24 mouse cellular contexts compared by ENCODE assay signal in the genomic region with DNA sequence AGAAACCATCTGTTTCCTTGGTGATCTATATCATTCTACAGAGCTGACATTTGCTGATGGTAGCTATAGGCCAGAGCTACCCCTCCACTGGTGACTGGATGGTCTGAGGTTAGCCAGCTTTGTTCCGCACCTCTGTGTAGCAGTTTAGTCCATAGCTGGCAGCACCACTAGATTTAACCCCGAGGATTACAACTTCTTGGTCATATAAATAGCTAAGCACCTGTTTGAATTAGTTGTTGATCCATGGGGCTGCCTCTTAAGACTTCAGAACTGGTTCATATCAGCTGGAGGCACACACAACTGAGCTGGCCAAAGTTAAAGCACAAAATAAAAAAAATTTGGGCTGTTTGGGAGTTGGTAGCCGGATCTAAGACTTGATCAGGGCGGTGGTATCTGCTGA. TPM values are rescaled to one million over a fixed set of nuclear protein-coding genes. Genes with fewer than 3 reads are reported as not detected.
A peak's percentile ranks its signal among the peaks of the same experiment; 100 is the strongest.
DNase-seq lines count a peak whose midpoint lies in the region; ATAC-seq and TF ChIP-seq lines count a peak whose summit lies in the region.
"Had no signal": no experiment of that assay in that cellular context is flagged by ENCODE, and none has a peak within 500 bp of the region (broad histone marks: within the 10 kb centered on the region; RNA-seq: fewer than 3 reads in every experiment).

No protein-coding gene starts in this region.

- H3K36me3 ChIP-seq in heart, adult 2 months (ENCODE audit: control insufficient read depth, insufficient read depth, low read length) = no peaks in the 10 kb centered on the region; the same call in 1 of the 2 replicates
- no peaks in the 10 kb centered on the region for H3K36me3 ChIP-seq in heart, postnatal 0 days (replicated peaks; ENCODE audit: control insufficient read depth, insufficient read depth, low read length)
- H3K36me3 ChIP-seq: embryonic facial prominence, embryonic 13.5 days; hindbrain, embryonic 13.5 days; limb, embryonic 10.5 days; liver, embryonic 15.5 days; midbrain, embryonic 12.5 days had no signal

- intact Hi-C loops in heart, adult 2 months (cut with DNase I) = no loop called here
- intact Hi-C loops in heart, postnatal 36 days (cut with DNase I) = no loop called here

- H3K9ac ChIP-seq in heart, adult 2 months (ENCODE audit: low read depth, low read length) = no peak overlapping the region
- no peak overlapping the region for H3K9ac ChIP-seq in heart, postnatal 0 days (replicated peaks; ENCODE audit: low read depth, low read length)
- H3K9ac ChIP-seq: embryonic facial prominence, embryonic 13.5 days; forebrain, embryonic 13.5 days; hindbrain, embryonic 13.5 days; liver, embryonic 15.5 days; midbrain, embryonic 12.5 days had no signal

- no peak for TF ChIP-seq EP300 in heart, adult 2 months (IDR thresholded peaks at IDR 0.05; ENCODE audit: insufficient read depth, low read depth, low read length)
- TF ChIP-seq EP300 in heart, postnatal 0 days (IDR thresholded peaks at IDR 0.05; ENCODE audit: low read depth) = no peak

- no peaks in the 10 kb centered on the region for H3K9me3 ChIP-seq in heart, postnatal 0 days (replicated peaks; ENCODE audit: control insufficient read depth, low read length)
- H3K9me3 ChIP-seq: embryonic facial prominence, embryonic 13.5 days; forebrain, embryonic 13.5 days; hindbrain, embryonic 13.5 days; limb, embryonic 10.5 days; liver, embryonic 15.5 days; midbrain, embryonic 12.5 days had no signal

- ATAC-seq in heart, postnatal 0 days (ENCODE audit: insufficient read depth, low read depth) = no peak
- ATAC-seq: forebrain, embryonic 13.5 days had no signal

- no peak overlapping the region for H3K4me2 ChIP-seq in heart, postnatal 0 days (ENCODE audit: low read depth, low read length)
- H3K4me2 ChIP-seq: embryonic facial prominence, embryonic 13.5 days; forebrain, embryonic 13.5 days; hindbrain, embryonic 13.5 days; liver, embryonic 15.5 days; midbrain, embryonic 12.5 days had no signal

- no peaks in the 10 kb centered on the region for H3K27me3 ChIP-seq in heart, adult 2 months (ENCODE audit: control insufficient read depth, insufficient read depth, low read length)
- H3K27me3 ChIP-seq in heart, postnatal 0 days (ENCODE audit: control insufficient read depth, insufficient read depth, low read length) = no peaks in the 10 kb centered on the region
- H3K27me3 ChIP-seq: CH12.LX; embryonic facial prominence, embryonic 13.5 days; forebrain, embryonic 13.5 days; hindbrain, embryonic 13.5 days; liver, embryonic 15.5 days; midbrain, embryonic 12.5 days had no signal

- no peak overlapping the region for H3K4me3 ChIP-seq in heart, adult 2 months
- no peak overlapping the region for H3K4me3 ChIP-seq in heart, postnatal 0 days (ENCODE audit: low read depth, low read length)
- H3K4me3 ChIP-seq in brown adipose tissue, adult 24 weeks (ENCODE audit: insufficient read depth, low read depth, low read length) = no peak overlapping the region
- H3K4me3 ChIP-seq: embryonic facial prominence, embryonic 13.5 days; erythroblast, embryonic 14.5 days; forebrain, embryonic 13.5 days; hindbrain, embryonic 13.5 days; limb, embryonic 10.5 days; liver, embryonic 15.5 days; midbrain, embryonic 12.5 days had no signal

- peaks cover 27% of the 10 kb centered on the region for H3K4me1 ChIP-seq in heart, adult 2 months (ENCODE audit: control insufficient read depth, insufficient read depth, low read length)
- peaks cover 37% of the 10 kb centered on the region for H3K4me1 ChIP-seq in heart, postnatal 0 days (ENCODE audit: control insufficient read depth, insufficient read depth)
- H3K4me1 ChIP-seq in brown adipose tissue, adult 24 weeks (ENCODE audit: control insufficient read depth, insufficient read depth, insufficient read length, low read length) = peaks cover 40% of the 10 kb centered on the region
- H3K4me1 ChIP-seq: liver, embryonic 15.5 days had no signal

- TF ChIP-seq CTCF in heart, adult 2 months (IDR thresholded peaks at IDR 0.05) = no peak
- no peak for TF ChIP-seq CTCF in heart, postnatal 0 days (IDR thresholded peaks at IDR 0.05; ENCODE audit: low read depth)

- no peaks in the 10 kb centered on the region for H3K79me2 ChIP-seq in heart, adult 2 months (replicated peaks; ENCODE audit: control insufficient read depth, insufficient read depth, low read length)

- TF ChIP-seq POLR2A in heart, adult 2 months (IDR thresholded peaks at IDR 0.05; ENCODE audit: insufficient read depth, low read depth, low read length) = no peak

- H3K27ac ChIP-seq in heart, adult 2 months = peak overlapping the region; percentile 79
- peak overlapping the region; percentile 83 for H3K27ac ChIP-seq in heart, postnatal 0 days (ENCODE audit: low read depth)
- peak overlapping the region; percentile 70 for H3K27ac ChIP-seq in brown adipose tissue, adult 24 weeks (replicated peaks; ENCODE audit: low read depth, low read length)
- H3K27ac ChIP-seq: embryonic facial prominence, embryonic 13.5 days; forebrain, embryonic 13.5 days; hindbrain, embryonic 13.5 days; limb, embryonic 10.5 days; liver, embryonic 15.5 days; midbrain, embryonic 12.5 days had no signal

- WGBS in heart, adult 2 months = 87% methylated on average over 4 of the region's 4 CpGs
- 73% methylated on average over 4 of the region's 4 CpGs for WGBS in heart, postnatal 0 days

- DNase-seq in heart, adult 2 months = no peak
- DNase-seq in heart, adult 8-10 months (ENCODE audit: low spot score) = no peak
- DNase-seq in heart, postnatal 0 days (ENCODE audit: low spot score) = no peak
- no peak for DNase-seq in heart, postnatal 36 days
- DNase-seq in retina, adult 2 months (ENCODE audit: low read depth, low spot score) = peak; percentile 61
- no peak for DNase-seq in retina, postnatal 1 day
- DNase-seq in thymus, postnatal 36 days = no peak
- DNase-seq: cerebellum, adult 8-10 months; cerebellum, postnatal 36 days; embryo, embryonic 11 days; kidney, adult 8-10 months; liver; right cerebral cortex, postnatal 25 days; thymus, adult 18-20 months; thymus, postnatal 4 days had no signal

RNA-seq across cellular contexts. Expression of a gene that starts 12.6 kb away (rescaled TPM):
- total RNA-seq in heart, adult 2 months (2021) = 10 to 100 TPM; 71.6 to 82.0 TPM
- polyA plus RNA-seq in heart, adult 2 months (2012; rRNA removed) = 84.4 and 113 TPM in 2 replicates
- total RNA-seq in heart, adult 8-10 months (2022) = 10 to 100 TPM; 78.8 to 94.4 (median 86.7) TPM
- total RNA-seq in heart, postnatal 0 days (2014; rRNA removed; ENCODE audit: low replicate concordance) = 29.4 and 37.8 TPM in 2 replicates
- 5.9 and 6.7 TPM in 2 replicates for polyA plus RNA-seq in heart, postnatal 0 days (2015; fragmentation: Nextera tagmentation; extraction: Ambion mirVana)
- 10 to 100 TPM; 76.2 to 88.0 TPM for total RNA-seq in heart, postnatal 36 days (2021)
- 37.7 and 42.9 TPM in 2 replicates for polyA plus RNA-seq in brown adipose tissue, adult 24 weeks (2012; ENCODE audit: insufficient read depth, insufficient read length, missing spikeins)
